Mouse (Mus musculus) CD4-positive, CD25-positive, alpha-beta regulatory T cell, adult 9 weeks (primary cell): ENCODE results near the gene 4930579G24Rik. TPM values are rescaled to one million over a fixed set of nuclear protein-coding genes. Genes with fewer than 3 reads are reported as not detected.

ENCODE experiments used
- polyA plus RNA-seq: library from polyadenylated mRNA; unstranded; fragments of 100-300 nt; shearing (Covaris generic); gene quantifications from one replicate; pipeline ENCODE4 v1.2.1, GENCODE M21; 2017

Gene 4930579G24Rik
- 9.1 TPM for polyA plus RNA-seq

DNA sequence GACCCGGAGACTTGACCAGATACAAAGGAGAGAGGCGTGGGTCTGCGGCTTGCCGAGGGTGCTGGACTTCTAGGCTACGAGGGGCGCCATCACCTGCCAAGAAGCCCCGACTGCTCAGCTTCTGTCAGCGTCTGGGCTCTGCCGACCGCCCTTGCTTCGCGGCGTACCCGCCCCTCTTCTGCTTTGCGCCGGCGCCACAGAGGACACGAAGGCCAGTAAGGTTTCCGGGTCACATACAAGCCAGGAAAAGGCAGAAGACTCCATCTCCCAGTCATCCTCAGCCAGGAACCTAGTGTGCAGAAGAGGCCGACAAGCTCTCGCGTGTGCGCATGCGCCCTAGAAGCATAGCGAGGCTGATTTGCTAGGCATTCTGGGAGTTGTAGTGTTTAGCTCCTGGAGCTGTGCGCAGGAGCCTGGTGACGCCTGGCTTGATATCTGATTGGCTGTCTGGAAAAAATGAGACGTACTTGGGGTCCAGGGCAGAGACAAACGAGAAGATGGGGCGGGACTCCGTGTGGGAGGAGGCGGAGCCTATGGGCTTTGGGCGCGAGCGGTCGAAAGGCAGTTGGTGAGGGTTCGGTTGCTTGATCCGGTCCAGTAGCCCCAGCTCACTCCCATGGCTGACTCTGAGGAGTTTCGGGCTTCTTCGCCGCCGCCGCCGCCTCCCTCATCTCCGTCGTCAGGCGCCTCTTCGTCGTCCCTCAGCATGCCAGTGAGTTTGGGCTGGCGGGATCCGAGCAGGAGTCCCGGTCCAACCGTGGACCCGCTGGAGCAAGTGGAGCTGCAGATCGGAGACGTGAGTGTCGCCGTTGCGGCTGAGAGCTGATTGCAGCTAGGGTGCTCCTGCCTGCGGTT lies at the start of gene 4930579G24Rik:
4930579G24Rik (plus strand) TSS at position 519 of the 855 bp plus-strand sequence.

GRCm38 (mm10) chr3:79590863-79591792 lies 37.8 kb upstream of the 4930579G24Rik start, which contains the start of gene Ppid:
Ppid (plus strand) TSS chr3:79591342.

GRCm38 (mm10) chr3:79629416-79629730 lies 494 bp downstream of the 4930579G24Rik start, which contains the start of gene Etfdh:
Etfdh (minus strand) TSS chr3:79629500.

Other genes with a start within 250 kb of the 4930579G24Rik start
- 0.19 TPM for gene Fnip2, start 61.3 kb upstream of the 4930579G24Rik start, polyA plus RNA-seq
- gene Ppid, start 37.7 kb upstream of the 4930579G24Rik start, polyA plus RNA-seq, result 126 TPM
- gene Etfdh, start 421 bp downstream of the 4930579G24Rik start, polyA plus RNA-seq, result 53.9 TPM
- gene Rxfp1, start 108.8 kb downstream of the 4930579G24Rik start, polyA plus RNA-seq, result 0.09 TPM
- 1.4 TPM for gene Tmem144, start 223.7 kb downstream of the 4930579G24Rik start, polyA plus RNA-seq